Mouse (Mus musculus) stomach, embryonic 14.5 days (tissue): ENCODE data around the gene Mbnl1. TPM values are rescaled to one million over a fixed set of nuclear protein-coding genes. Genes with fewer than 3 reads are reported as not detected.

Source experiments
- ATAC-seq: fragments of 200-750 bp; cut with Nextera tagmentation; 2 replicates; pipeline ENCODE4 v1.8.0; 2017; ENCODE audit warnings: low read depth, moderate TSS enrichment; ENCODE audit not compliant: insufficient number of reproducible peaks, insufficient read depth, low FRiP score
- H3K27ac ChIP-seq: fragments of 300-500 bp; sonication (generic); 2 replicates; pipeline ENCODE4 v1.5.1; 2014; ENCODE audit warnings: mild to moderate bottlenecking, low read length, moderate library complexity, mixed read lengths
- H3K27me3 ChIP-seq: fragments of 300-500 bp; sonication (generic); 2 replicates; pipeline ENCODE4 v1.6.1; 2014; ENCODE audit warnings: low read length, control low read depth, mixed read lengths; ENCODE audit not compliant: control insufficient read depth, insufficient read depth
- H3K36me3 ChIP-seq: fragments of 300-500 bp; sonication (generic); 2 replicates; pipeline ENCODE4 v1.6.1; 2014; ENCODE audit warnings: mild to moderate bottlenecking, control low read depth, low read length, moderate library complexity, mixed read lengths; ENCODE audit not compliant: control insufficient read depth, insufficient read depth
- H3K4me1 ChIP-seq: fragments of 300-500 bp; sonication (generic); 2 replicates; pipeline ENCODE4 v1.6.1; 2014; ENCODE audit warnings: low read length, control low read depth, mixed read lengths; ENCODE audit not compliant: control insufficient read depth, insufficient read depth
- H3K4me2 ChIP-seq: fragments of 300-500 bp; sonication (generic); replicated peaks from 2 replicates; pipeline ENCODE4 v1.6.1; 2014; ENCODE audit warnings: low read depth, low read length, control low read depth
- H3K4me3 ChIP-seq: fragments of 300-500 bp; sonication (generic); 2 replicates; pipeline ENCODE4 v1.5.1; 2014; ENCODE audit warnings: low read depth, low read length, control low read depth
- H3K9ac ChIP-seq: fragments of 300-500 bp; sonication (generic); replicated peaks from 2 replicates; pipeline ENCODE4 v1.6.1; 2014; ENCODE audit warnings: low read depth, mild to moderate bottlenecking, control low read depth, low read length, moderate library complexity, mixed read lengths
- H3K9me3 ChIP-seq: fragments of 300-500 bp; sonication (generic); 2 replicates; pipeline ENCODE4 v1.6.1; 2016; ENCODE audit warnings: low read depth, low read length, control low read depth; ENCODE audit not compliant: control insufficient read depth
- WGBS: fragments of 180-500 bp; shearing (Covaris S2); extraction: QIAGEN DNeasy Blood & Tissue Kit; methylation state at CpG from one replicate; pipeline ENCODE4 v1.1.7; 2014; 5-methylcytosine and 5-hydroxymethylcytosine counted together
- polyA plus RNA-seq: library from polyadenylated mRNA; unstranded; fragments of >200 nt; fragmentation: Nextera tagmentation; extraction: Ambion mirVana; gene quantifications from 2 replicates; pipeline ENCODE4 v1.2.1, GENCODE M21; 2014

Mbnl1 gene
- polyA plus RNA-seq, 1 experiment from 2014 or later: 151 TPM

DNA sequence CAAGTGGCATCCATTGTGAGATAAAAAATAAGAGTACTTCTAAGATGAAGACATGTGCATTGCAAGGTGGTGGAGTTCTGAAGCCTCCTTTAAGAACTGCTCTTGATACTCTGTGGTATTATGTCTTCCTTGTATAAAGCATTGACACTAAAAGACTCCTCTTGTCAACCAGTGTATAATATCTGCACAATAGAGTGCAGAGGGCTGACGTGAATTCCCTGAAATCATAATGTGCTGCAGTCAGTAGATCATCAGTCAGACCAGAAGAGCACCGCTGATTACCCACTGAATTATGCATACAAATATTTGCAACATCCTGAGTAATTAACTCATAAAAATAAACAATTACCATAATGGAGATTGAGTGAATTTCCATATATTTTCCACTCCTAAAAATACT lies 97.2 kb downstream of the Mbnl1 start:
- Histone ChIP-seq H3K4me3 (no peak overlapping the region), H3K9me3 (no peaks in the 10 kb centered on the region), H3K4me2 (no peak overlapping the region), H3K27me3 (no peaks in the 10 kb centered on the region), H3K4me1 (peaks cover 18% of the 10 kb centered on the region; the same call in 1 of the 2 replicates), H3K27ac (no peak overlapping the region), H3K9ac (no peak overlapping the region), H3K36me3 (no peaks in the 10 kb centered on the region)
- no peak for ATAC-seq
- WGBS: 58% methylated on average over 2 of the region's 2 CpGs

DNA sequence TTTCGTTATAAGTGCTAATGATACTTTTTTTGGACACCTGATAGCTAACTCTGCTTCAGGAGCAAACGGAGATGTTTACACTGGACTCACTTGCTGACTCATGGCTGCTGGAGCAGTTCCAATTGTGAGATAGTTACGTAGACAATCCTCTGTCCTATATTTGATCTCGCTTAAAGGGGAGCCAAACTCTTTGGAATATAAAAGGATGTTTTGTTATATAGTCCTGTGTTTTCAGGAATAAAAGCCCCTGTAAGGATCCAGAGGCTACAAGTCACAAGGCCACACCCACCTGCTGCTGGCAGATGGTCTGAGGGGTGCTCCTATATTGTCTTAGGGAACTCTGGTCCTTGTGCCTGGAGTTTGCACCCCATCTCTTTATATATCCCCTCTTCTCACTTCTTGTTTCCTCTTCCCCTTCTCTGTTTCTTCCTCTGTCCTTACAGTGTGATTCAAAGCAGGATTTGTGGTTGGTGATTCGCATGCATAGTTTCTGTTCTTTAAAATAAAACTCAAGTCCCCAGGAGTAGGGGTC lies 97.9 kb downstream of the Mbnl1 start:
- no peak overlapping the region for H3K4me3 ChIP-seq
- ATAC-seq: no peak; the same call in 1 of the 2 replicates
- 31% methylated on average over 5 of the region's 5 CpGs for WGBS
- H3K27ac ChIP-seq: no peak overlapping the region
- H3K4me1 ChIP-seq: peaks cover 25% of the 10 kb centered on the region; the same call in 1 of the 2 replicates
- H3K27me3 ChIP-seq: no peaks in the 10 kb centered on the region
- H3K36me3 ChIP-seq: no peaks in the 10 kb centered on the region
- H3K4me2 ChIP-seq: no peak overlapping the region
- no peaks in the 10 kb centered on the region for H3K9me3 ChIP-seq
- no peak overlapping the region for H3K9ac ChIP-seq

- Histone ChIP-seq H3K27me3 (no peaks in the 10 kb centered on the region), H3K36me3 (no peaks in the 10 kb centered on the region), H3K4me2 (no peak overlapping the region), H3K4me1 (peaks cover 33% of the 10 kb centered on the region), H3K9ac (no peak overlapping the region), H3K9me3 (no peaks in the 10 kb centered on the region), H3K27ac (no peak overlapping the region), H3K4me3 (no peak overlapping the region)
- 88% methylated on average over 1 of the region's 1 CpGs for WGBS
- no peak for ATAC-seq
These were observed 98.9 kb downstream of the Mbnl1 start for GRCm38 (mm10) chr3:60571493-60571892.

- no peak overlapping the region for H3K27ac ChIP-seq
- 82% methylated on average over 9 of the region's 9 CpGs for WGBS
- no peaks in the 10 kb centered on the region for H3K36me3 ChIP-seq
- no peaks in the 10 kb centered on the region for H3K9me3 ChIP-seq
- no peak for ATAC-seq
- no peaks in the 10 kb centered on the region for H3K27me3 ChIP-seq
- no peak overlapping the region for H3K4me2 ChIP-seq
- H3K9ac ChIP-seq: no peak overlapping the region
- H3K4me1 ChIP-seq: peaks cover 42% of the 10 kb centered on the region
- H3K4me3 ChIP-seq: no peak overlapping the region
These were observed 101.6 kb downstream of the Mbnl1 start for GRCm38 (mm10) chr3:60574199-60574598.

- no peaks in the 10 kb centered on the region for H3K9me3 ChIP-seq
- whole genome bisulfite sequencing: 66% methylated on average over 4 of the region's 4 CpGs
- no peak overlapping the region for H3K9ac ChIP-seq
- no peak for ATAC-seq
- peaks cover 38% of the 10 kb centered on the region for H3K4me1 ChIP-seq
- no peaks in the 10 kb centered on the region for H3K36me3 ChIP-seq
- H3K4me2 ChIP-seq: no peak overlapping the region
- no peak overlapping the region for H3K4me3 ChIP-seq
- H3K27me3 ChIP-seq: no peaks in the 10 kb centered on the region
- no peak overlapping the region for H3K27ac ChIP-seq
These were observed 102.4 kb downstream of the Mbnl1 start for GRCm38 (mm10) chr3:60574849-60575524.

GRCm38 (mm10) chr3:60575945-60576344 lies 103.3 kb downstream of the Mbnl1 start:
- H3K4me2 ChIP-seq: no peak overlapping the region; the same call in 1 of the 2 replicates
- H3K4me1 ChIP-seq: peaks cover 41% of the 10 kb centered on the region

GRCm38 (mm10) chr3:60576366-60577046 lies 103.9 kb downstream of the Mbnl1 start:
- no peaks in the 10 kb centered on the region for H3K27me3 ChIP-seq
- H3K4me2 ChIP-seq: no peak overlapping the region; the same call in 1 of the 2 replicates
- no peak for ATAC-seq
- no peak overlapping the region for H3K4me3 ChIP-seq
- H3K27ac ChIP-seq: no peak overlapping the region; the same call in 1 of the 2 replicates
- H3K9ac ChIP-seq: no peak overlapping the region
- H3K4me1 ChIP-seq: peaks cover 41% of the 10 kb centered on the region
- no peaks in the 10 kb centered on the region for H3K36me3 ChIP-seq
- no peaks in the 10 kb centered on the region for H3K9me3 ChIP-seq
- 36% methylated on average over 9 of the region's 9 CpGs for WGBS

More at GRCm38 (mm10) chr3:60575945-60576344, 103.3 kb downstream of the Mbnl1 start:
- no peaks in the 10 kb centered on the region for H3K36me3 ChIP-seq
- no peak overlapping the region for H3K4me3 ChIP-seq
- no peaks in the 10 kb centered on the region for H3K27me3 ChIP-seq
- no peaks in the 10 kb centered on the region for H3K9me3 ChIP-seq
- no peak overlapping the region; the same call in 1 of the 2 replicates for H3K27ac ChIP-seq
- 59% methylated on average over 2 of the region's 2 CpGs for WGBS
- no peak overlapping the region for H3K9ac ChIP-seq
- ATAC-seq: no peak

DNA sequence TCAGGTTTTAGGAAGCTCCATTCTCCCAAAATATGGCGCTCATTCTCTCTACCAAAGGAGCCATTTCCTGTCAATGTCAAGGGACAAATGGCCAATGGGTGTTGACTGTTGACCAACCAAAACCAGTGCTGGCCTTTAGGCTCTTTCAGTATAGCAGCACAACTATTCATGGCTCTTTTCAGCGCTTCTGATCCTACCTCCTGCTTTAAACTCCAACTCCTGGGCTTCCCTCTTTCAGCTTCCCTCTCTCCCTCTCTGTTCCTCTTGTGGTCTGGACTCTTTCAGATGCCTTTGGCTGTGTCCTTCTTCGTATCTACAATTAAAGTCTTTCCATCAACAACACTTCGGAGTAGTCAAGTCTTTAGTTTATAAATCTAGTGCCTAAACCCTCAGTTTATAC lies 107.2 kb downstream of the Mbnl1 start:
- no peaks in the 10 kb centered on the region for H3K27me3 ChIP-seq
- no peaks in the 10 kb centered on the region for H3K9me3 ChIP-seq
- ATAC-seq: no peak
- H3K4me3 ChIP-seq: no peak overlapping the region
- no peaks in the 10 kb centered on the region for H3K36me3 ChIP-seq
- no peak overlapping the region for H3K9ac ChIP-seq
- no peak overlapping the region for H3K27ac ChIP-seq
- WGBS: 65% methylated on average over 4 of the region's 4 CpGs
- H3K4me2 ChIP-seq: no peak overlapping the region
- H3K4me1 ChIP-seq: peaks cover 34% of the 10 kb centered on the region
